Mouse (Mus musculus) layer of hippocampus, adult 2 months (tissue): Measurements from ENCODE around the gene Nphs1. TPM values are rescaled to one million over a fixed set of nuclear protein-coding genes. Genes with fewer than 3 reads are reported as not detected.

ENCODE experiments used
- DNase-seq, 2 experiments: peaks; one replicate each; pipeline ENCODE4 v3.0.0; 2022; ENCODE audit warnings: low spot score in 2 of 2
- H3K27ac ChIP-seq: fragments of 200-600 bp; 2 replicates; pipeline ENCODE4 v1.8.1; 2022
- H3K4me3 ChIP-seq: fragments of 200-600 bp; 2 replicates; pipeline ENCODE4 v1.8.1; 2022; ENCODE audit warnings: mild to moderate bottlenecking
- CTCF ChIP-seq: fragments of 200-600 bp; conservative IDR thresholded peaks from 2 replicates; pipeline ENCODE4 v1.8.1; 2022; ENCODE audit warnings: antibody characterized with exemption, mild to moderate bottlenecking, moderate library complexity
- long read RNA-seq, 2 experiments: library from polyadenylated mRNA; stranded (forward); transcript quantifications; one replicate each; pipeline ENCODE4 v2.0.0; 2021; ENCODE audit warnings: borderline mapping rate in 2 of 2
- total RNA-seq, 2 experiments: library from RNA; stranded (reverse); gene quantifications; 2 replicates each; pipeline ENCODE4 v1.2.3; 2021

Gene Nphs1
- total RNA-seq: 1 to 10 TPM; 1.2 to 1.3 TPM
- long read RNA-seq, experiment 1, partial matches to known transcripts: 0 of 3 reads
- long read RNA-seq, experiment 1, other reads (novel, unspliced or antisense): 3 of 3 reads
- long read RNA-seq, experiment 2, partial matches to known transcripts: 0 of 3 reads
- long read RNA-seq, experiment 2, other reads (novel, unspliced or antisense): 3 of 3 reads

DNA sequence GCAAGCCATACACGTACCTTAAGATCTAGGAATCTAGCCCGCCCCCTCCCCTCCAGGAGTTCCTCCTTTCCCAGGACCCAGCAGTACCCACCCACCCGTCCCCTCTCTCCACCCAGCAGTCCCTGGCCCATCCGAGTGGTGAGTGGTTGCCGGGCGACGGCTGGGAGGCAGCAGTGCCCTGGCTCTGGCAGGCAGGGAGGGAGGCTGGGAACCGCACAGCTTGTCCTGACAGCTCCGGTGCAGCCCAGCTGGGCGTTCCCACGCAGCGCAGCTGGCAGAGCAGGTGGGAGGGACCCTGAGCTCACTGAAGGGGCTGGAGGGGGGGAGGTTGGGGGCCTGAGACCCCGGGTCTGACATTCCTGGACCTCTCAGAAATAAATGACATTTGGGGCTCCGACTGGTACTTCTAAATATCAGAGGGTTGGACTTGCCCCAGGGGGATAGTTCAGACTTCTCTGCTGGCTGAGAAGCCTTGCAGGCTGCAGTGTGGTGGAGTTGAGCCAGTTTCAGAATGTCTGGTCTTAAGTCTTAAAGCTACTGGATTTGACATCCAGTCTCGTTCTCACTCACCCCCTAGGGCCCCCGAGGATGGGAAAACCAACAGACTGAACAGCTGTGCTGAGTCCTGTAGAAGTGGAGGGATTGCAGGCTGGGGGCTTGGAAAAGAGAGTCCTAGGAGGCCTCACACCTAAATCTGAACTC lies at the start of gene Nphs1, which contains the start of gene Kirrel2:
Gene Nphs1 (plus strand): TSS at position 687 of the 702 bp plus-strand sequence.
Gene Kirrel2 (minus strand): TSS at position 62 of the 702 bp plus-strand sequence.
- no peak for TF ChIP-seq CTCF
- peak within 1 kb of the TSS; percentile 53 for H3K4me3 ChIP-seq
- DNase-seq: peak; percentile 71
- H3K27ac ChIP-seq: peak within 1 kb of the TSS; percentile 92

DNA sequence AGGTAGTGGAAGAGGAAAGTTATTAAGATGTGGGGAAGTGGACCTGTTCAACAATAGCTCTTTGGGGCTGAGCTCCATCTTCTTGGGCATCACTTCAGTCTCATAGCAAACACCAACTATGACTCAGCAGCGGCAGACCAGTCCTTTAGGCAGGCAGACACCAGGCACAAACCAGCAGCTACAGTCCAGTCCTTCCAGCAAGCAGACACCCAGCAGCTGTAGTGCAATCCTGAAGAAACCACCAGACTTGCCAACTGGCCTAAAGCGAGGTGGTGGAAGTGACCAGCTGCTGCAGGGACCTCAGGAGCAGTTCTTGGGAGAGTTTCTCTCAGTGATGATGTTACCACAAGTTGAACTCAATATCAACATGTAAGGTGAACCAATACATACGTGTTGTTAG lies 49.5 kb upstream of the Nphs1 start:
- no peak for DNase-seq
- H3K4me3 ChIP-seq: no peak overlapping the region
- no peak overlapping the region for H3K27ac ChIP-seq
- no peak for TF ChIP-seq CTCF

GRCm38 (mm10) chr7:30409789-30410188 lies 48.3 kb upstream of the Nphs1 start:
- no peak for DNase-seq
- Histone ChIP-seq H3K4me3 (no peak overlapping the region), H3K27ac (no peak overlapping the region)
- TF ChIP-seq CTCF: no peak

DNA sequence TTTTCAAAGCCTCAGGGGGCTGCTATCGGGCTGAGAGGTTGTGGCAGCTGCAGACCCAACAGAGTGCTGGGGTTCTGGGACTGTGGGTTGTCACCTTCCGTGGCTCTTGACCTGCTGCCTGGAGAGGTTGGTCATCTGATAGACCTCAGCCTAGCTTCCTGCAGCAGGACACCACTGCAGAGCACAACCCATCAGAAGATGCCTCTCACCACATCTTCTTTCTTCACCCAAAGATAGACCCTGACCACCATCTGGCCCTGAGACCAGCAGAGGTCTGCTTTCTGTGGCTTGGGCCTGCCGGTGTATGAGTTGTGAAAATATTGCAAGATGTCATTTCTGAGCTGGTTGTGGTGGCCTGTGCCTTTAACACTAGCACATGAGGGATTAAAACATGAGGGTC lies 47.1 kb upstream of the Nphs1 start:
- Histone ChIP-seq H3K4me3 (no peak overlapping the region), H3K27ac (no peak overlapping the region)
- DNase-seq: no peak
- TF ChIP-seq CTCF: no peak

DNA sequence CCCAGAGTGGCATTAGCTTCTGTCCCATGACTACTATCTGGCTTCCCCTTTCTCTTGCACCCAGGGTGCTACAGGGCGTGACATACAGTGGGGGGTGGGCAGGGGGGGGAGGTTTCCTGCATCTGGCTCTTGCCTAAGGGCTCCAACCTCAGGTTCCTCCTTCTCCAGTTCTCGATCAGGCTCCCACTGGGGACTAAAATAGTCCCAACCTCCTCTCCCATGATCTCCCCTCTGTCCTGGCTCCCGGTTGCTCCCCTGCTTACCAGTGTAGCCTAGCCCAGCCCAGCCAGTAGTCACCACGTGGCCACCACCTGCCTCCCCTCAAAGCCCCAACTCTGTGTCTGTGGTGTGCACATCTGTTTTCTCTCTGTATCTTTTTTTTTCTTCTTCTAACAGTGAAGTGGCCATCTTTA lies 45.4 kb upstream of the Nphs1 start:
- no peak for DNase-seq
- peak overlapping the region; percentile 46; the same call in 1 of the 2 replicates for H3K27ac ChIP-seq
- no peak overlapping the region for H3K4me3 ChIP-seq
- no peak for TF ChIP-seq CTCF

- no peak for TF ChIP-seq CTCF
- no peak for DNase-seq
- no peak within 1 kb of the TSS; the same call in 1 of the 2 replicates for H3K4me3 ChIP-seq
- peak within 1 kb of the TSS; percentile 46; the same call in 1 of the 2 replicates for H3K27ac ChIP-seq
Measured at GRCm38 (mm10) chr7:30413596-30413995, 44.5 kb upstream of the Nphs1 start, which contains the start of gene Tyrobp. Gene Tyrobp, plus strand, starts transcription at chr7:30413760.

DNA sequence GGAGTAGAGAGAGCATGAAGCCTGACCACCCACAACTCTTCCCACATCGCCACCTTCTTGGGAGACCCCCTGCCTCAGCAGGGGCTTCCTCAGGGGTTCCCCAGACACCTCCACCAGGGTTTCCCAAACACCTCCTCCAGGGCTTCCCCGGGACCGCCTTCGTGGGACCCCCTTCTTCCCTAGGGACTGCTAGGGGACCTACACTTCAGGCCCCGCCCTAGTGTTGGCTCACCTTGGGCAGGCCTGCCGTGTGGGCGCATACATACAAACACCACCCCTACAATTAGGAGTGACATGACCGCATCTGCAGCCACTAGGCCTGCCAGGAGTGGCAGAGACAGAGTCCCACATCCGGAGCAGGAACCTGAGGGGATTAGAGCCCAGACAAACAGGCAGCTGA lies 40.3 kb upstream of the Nphs1 start:
- TF ChIP-seq CTCF: no peak
- no peak for DNase-seq

GRCm38 (mm10) chr7:30419561-30420499 lies 38.3 kb upstream of the Nphs1 start, which contains the start of gene Hcst:
Gene Hcst, minus strand, starts transcription at chr7:30419854.
- no peak for TF ChIP-seq CTCF
- Histone ChIP-seq H3K27ac (no peak within 1 kb of the TSS), H3K4me3 (no peak within 1 kb of the TSS)
- no peak for DNase-seq

More for the DNA sequence above, 40.3 kb upstream of the Nphs1 start:
- no peak overlapping the region for H3K4me3 ChIP-seq
- no peak overlapping the region for H3K27ac ChIP-seq

GRCm38 (mm10) chr7:30420673-30421072 lies 37.4 kb upstream of the Nphs1 start:
- Histone ChIP-seq H3K27ac (no peak overlapping the region), H3K4me3 (no peak overlapping the region)
- no peak for DNase-seq
- TF ChIP-seq CTCF: no peak

DNA sequence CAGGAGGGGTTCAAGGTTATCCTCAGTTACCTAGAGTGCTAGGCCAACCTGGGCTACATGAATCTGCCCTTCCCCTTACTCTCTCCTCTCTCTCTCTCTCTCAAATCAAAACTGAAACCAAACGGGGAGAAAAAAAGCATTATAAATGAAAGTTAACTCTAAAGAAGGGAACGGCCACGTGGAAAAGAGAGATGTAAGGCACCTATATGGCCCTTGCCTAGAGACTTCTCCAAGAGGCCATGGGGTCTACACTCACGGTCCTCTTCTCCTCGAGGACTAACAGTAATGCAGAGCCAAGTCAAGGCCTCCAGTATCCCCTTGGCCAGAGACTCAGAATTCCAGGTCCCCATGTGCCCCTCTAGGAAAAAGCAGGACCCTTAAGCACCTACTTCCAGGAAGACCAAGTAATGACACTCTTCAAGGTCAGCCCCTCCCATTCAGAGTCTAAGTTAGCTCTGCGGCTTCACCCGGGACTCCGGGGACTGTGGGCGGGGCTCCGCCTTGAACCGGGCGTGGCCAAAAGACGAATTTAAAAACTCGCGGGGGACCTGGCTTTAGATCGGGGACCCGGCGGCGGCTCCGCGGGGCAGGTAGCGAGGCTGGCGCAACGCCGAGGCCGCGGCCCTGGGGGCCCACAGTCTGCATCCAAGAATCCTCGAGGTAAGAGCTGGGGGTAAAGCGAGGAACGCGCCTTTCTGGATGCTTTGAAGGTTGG lies 36.8 kb upstream of the Nphs1 start, which contains the start of gene Nfkbid:
Gene Nfkbid (plus strand): TSS at position 558 of the 715 bp plus-strand sequence.
- DNase-seq: peak in 1 of 2 experiments; percentile 44
- peak within 1 kb of the TSS; percentile 81 for H3K27ac ChIP-seq
- H3K4me3 ChIP-seq: peak within 1 kb of the TSS; percentile 61
- no peak for TF ChIP-seq CTCF

DNA sequence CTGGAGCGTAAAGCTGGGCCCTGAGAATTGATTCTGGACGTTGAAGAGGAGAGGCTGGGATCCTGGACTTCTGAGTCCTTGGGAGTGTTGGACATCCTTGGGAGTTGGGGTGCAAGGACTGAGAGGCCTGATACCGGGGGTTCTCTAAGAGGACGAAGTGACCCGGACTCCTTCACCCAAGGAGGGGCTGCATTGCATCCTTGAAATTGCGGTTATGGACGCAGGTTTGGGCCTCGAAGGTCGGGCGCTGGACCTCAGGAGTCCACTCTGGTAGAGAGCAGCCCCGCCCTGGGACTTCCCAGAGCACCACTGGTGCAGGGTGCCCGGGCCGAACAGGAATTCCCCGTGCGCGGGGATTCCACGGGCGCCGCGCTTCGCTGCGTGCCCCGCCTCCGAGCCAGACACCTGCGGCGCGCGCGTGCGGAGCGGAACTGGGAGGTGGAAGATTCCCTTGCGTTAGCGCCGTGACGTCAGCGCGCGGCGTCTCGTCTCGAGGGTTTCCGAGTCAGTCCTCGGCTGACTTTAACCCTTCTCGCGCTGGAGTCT lies 36.2 kb upstream of the Nphs1 start:
- Histone ChIP-seq H3K4me3 (peak overlapping the region; percentile 61), H3K27ac (peak overlapping the region; percentile 81)
- peak; percentile 92 to 95 for DNase-seq
- TF ChIP-seq CTCF: no peak

- no peak for DNase-seq
- H3K4me3 ChIP-seq: peak overlapping the region; percentile 61
- peak overlapping the region; percentile 81 for H3K27ac ChIP-seq
- no peak for TF ChIP-seq CTCF
Measured at GRCm38 (mm10) chr7:30422560-30422959, 35.6 kb upstream of the Nphs1 start.
